Mouse (Mus musculus) G1E (cell line): ENCODE data around the gene Odf3l1.

Source experiments
- CTCF ChIP-seq: IDR thresholded peaks from 2 replicates; pipeline ENCODE4 v1.5.1; 2012; ENCODE audit warnings: low read depth, low read length, inconsistent platforms, mixed read lengths
- GATA1 ChIP-seq: IDR thresholded peaks from 2 replicates; pipeline ENCODE4 v1.6.1; 2012; ENCODE audit warnings: borderline replicate concordance, low read length, inconsistent platforms, mixed read lengths
- GATA2 ChIP-seq: IDR thresholded peaks from 2 replicates; pipeline ENCODE4 v1.6.1; 2012; ENCODE audit warnings: low read depth, low read length, inconsistent platforms, borderline replicate concordance
- POLR2AphosphoS5 ChIP-seq: IDR thresholded peaks from 2 replicates; pipeline ENCODE4 v1.6.1; 2012; ENCODE audit warnings: low read depth, low read length, inconsistent platforms; ENCODE audit not compliant: insufficient replicate concordance
- TAL1 ChIP-seq: conservative IDR thresholded peaks from 2 replicates; pipeline ENCODE4 v1.6.1; 2012; ENCODE audit warnings: low read depth, low read length, inconsistent platforms, mixed read lengths

- TF ChIP-seq GATA2: no peak
- TF ChIP-seq GATA1: no peak
- no peak for TF ChIP-seq CTCF
- no peak for TF ChIP-seq TAL1
- no peak for TF ChIP-seq POLR2AphosphoS5
These were observed 5.1 kb upstream of the Odf3l1 start for GRCm38 (mm10) chr9:56869552-56869951.
